Mouse (Mus musculus): ENCODE measurements around the gene Vmn1r23. TPM values are rescaled to one million over a fixed set of nuclear protein-coding genes. Genes with fewer than 3 reads are reported as not detected.
"Not testable (repeated sequence)": the region's sequence is repeated elsewhere in the genome, so short reads cannot be mapped to it uniquely, and the experiment has no call there.

The Vmn1r23 gene
- polyA plus RNA-seq (2012; rRNA removed), result not detected in 2 replicates
- not detected in 2 replicates for polyA plus RNA-seq (2014; fragmentation: Nextera tagmentation; extraction: Ambion mirVana)

DNA sequence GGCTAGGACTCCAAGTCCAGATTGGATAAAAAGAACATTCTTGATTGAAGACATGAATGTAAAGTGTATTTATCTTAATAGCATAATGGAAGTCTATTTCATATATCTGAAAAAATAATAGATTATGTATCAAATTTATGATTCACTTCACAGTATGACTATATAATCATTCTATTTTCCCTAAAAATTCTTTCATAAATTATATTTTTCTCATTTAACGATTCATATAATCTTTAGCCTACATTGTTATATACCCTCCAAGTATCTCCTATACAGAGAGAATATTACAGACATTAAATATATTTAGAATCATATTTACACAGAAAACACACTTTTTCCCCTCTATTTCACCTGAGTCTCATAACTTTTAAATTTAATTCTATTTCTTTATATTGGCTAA is at the start of gene Vmn1r23:
Vmn1r23 (minus strand) TSS at position 101 of the 400 bp plus-strand sequence.
- H3K27ac ChIP-seq, result no peak within 1 kb of the TSS

DNA sequence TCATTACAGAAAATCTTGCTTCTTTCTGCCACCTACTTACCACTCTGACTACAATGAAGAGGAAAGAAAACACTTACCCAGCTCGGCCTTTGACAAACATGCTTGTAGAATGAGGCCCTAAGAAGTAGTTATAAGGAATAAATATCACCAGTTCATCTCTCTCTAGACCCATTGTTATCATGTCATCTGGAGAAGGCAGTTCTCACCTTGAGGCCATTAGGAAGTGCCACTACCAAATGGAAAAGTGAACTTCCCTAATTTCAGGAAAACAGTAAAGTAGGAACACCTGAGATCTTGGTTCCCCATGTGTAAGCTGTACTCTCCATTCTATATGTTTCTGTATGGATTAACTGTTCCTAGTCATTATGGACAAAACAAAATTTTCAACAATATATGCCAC is 34.8 kb upstream of the Vmn1r23 start, which contains the start of gene Vmn1r24:
Vmn1r24 (minus strand) TSS at position 101 of the 400 bp plus-strand sequence.
- 44% methylated on average over 1 of the region's 1 CpGs for WGBS (ENCODE audit: insufficient replicate concordance)
- H3K9me3 ChIP-seq (ENCODE audit: control insufficient read depth, low read length); H3K4me1 ChIP-seq (replicated peaks; ENCODE audit: control insufficient read depth in 2 of 2, insufficient read depth in 2 of 2, low read length in 1 of 2); H3K27ac ChIP-seq; H3K36me3 ChIP-seq (replicated peaks; ENCODE audit: control insufficient read depth, insufficient read depth, low read depth); H3K27me3 ChIP-seq (ENCODE audit: control insufficient read depth, insufficient read depth, low read length); H3K9ac ChIP-seq (replicated peaks); ATAC-seq (ENCODE audit: insufficient read depth); DNase-seq (ENCODE audit: low read depth in 3 of 3, low spot score in 3 of 3); H3K4me2 ChIP-seq (ENCODE audit: low read depth); H3K4me3 ChIP-seq (ENCODE audit: insufficient read depth in 1 of 2, low read depth in 2 of 2, low read length in 2 of 2): not testable (repeated sequence)

More for the DNA sequence above, at the start of gene Vmn1r23:
- Histone ChIP-seq H3K27me3 (ENCODE audit: control insufficient read depth, insufficient read depth, low read length) (no peaks in the 10 kb centered on the region), H3K4me2 (ENCODE audit: low read depth) (no peak within 1 kb of the TSS), H3K36me3 (replicated peaks; ENCODE audit: control insufficient read depth, insufficient read depth, low read depth) (no peaks in the 10 kb centered on the region), H3K4me3 (ENCODE audit: insufficient read depth in 1 of 2, low read depth in 2 of 2, low read length in 2 of 2) (no peak within 1 kb of the TSS), H3K9ac (replicated peaks) (no peak within 1 kb of the TSS), H3K9me3 (ENCODE audit: control insufficient read depth, low read length) (no peaks in the 10 kb centered on the region), H3K4me1 (replicated peaks; ENCODE audit: control insufficient read depth in 2 of 2, insufficient read depth in 2 of 2, low read length in 1 of 2) (no peaks in the 10 kb centered on the region)
- no peak for ATAC-seq (ENCODE audit: insufficient read depth)
- no peak for DNase-seq (ENCODE audit: low read depth in 3 of 3, low spot score in 3 of 3)
- TF ChIP-seq EP300 (IDR thresholded peaks at IDR 0.05; ENCODE audit: low read depth) (no peak), CTCF (IDR thresholded peaks at IDR 0.05; ENCODE audit: low read depth) (no peak)
- WGBS (ENCODE audit: insufficient replicate concordance), result 62% methylated on average over 1 of the region's 1 CpGs

DNA sequence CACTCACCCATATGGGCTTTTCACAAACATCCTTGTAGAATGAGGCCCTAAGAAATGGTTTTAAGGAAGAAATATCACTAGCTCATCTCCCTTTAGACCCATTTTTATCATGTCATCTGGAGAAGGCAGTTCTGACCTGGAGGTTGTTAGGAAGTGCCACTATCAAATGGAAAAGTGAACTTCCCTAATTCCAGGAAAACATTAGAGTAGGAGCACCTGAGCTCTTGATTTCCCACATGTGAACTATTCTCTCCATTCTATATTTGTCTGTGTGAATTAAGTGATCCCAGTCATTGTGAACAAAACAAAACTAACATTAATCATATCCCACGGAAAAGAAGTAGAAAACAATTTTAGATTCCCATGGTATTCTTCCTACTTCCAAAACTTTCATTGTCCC is 18.7 kb downstream of the Vmn1r23 start, which contains the start of gene Vmn1r22:
Vmn1r22 (minus strand) TSS at position 101 of the 400 bp plus-strand sequence.
- no peak within 1 kb of the TSS for H3K27ac ChIP-seq
- no peaks in the 10 kb centered on the region for H3K36me3 ChIP-seq (replicated peaks; ENCODE audit: control insufficient read depth, insufficient read depth, low read depth)
- H3K4me2 ChIP-seq (ENCODE audit: low read depth), result no peak within 1 kb of the TSS
- ATAC-seq (ENCODE audit: insufficient read depth) (no peak), DNase-seq (ENCODE audit: low read depth in 3 of 3, low spot score in 3 of 3) (no peak)
- H3K27me3 ChIP-seq (ENCODE audit: control insufficient read depth, insufficient read depth, low read length), result no peaks in the 10 kb centered on the region
- no peak within 1 kb of the TSS for H3K9ac ChIP-seq (replicated peaks)
- H3K4me1 ChIP-seq (replicated peaks; ENCODE audit: control insufficient read depth in 2 of 2, insufficient read depth in 2 of 2, low read length in 1 of 2), result no peaks in the 10 kb centered on the region
- H3K9me3 ChIP-seq (ENCODE audit: control insufficient read depth, low read length), result no peaks in the 10 kb centered on the region
- TF ChIP-seq CTCF (IDR thresholded peaks at IDR 0.05; ENCODE audit: low read depth) (no peak), EP300 (IDR thresholded peaks at IDR 0.05; ENCODE audit: low read depth) (no peak)
- WGBS (ENCODE audit: insufficient replicate concordance), result 60% methylated on average over 1 of the region's 1 CpGs
- H3K4me3 ChIP-seq (ENCODE audit: insufficient read depth in 1 of 2, low read depth in 2 of 2, low read length in 2 of 2), result no peak within 1 kb of the TSS

Other genes with a start within 250 kb of the Vmn1r23 start
- gene Pyurf, start 234.8 kb downstream of the Vmn1r23 start, polyA plus RNA-seq (2012; rRNA removed), result 3.5 and 4.7 TPM in 2 replicates
- 6.9 and 7.6 TPM in 2 replicates for gene Pyurf, start 234.8 kb downstream of the Vmn1r23 start, polyA plus RNA-seq (2014; fragmentation: Nextera tagmentation; extraction: Ambion mirVana)
- gene Lancl2, start 224.3 kb downstream of the Vmn1r23 start, polyA plus RNA-seq (2012; rRNA removed), result 4.9 and 7.1 TPM in 2 replicates
- 13.5 and 14.6 TPM in 2 replicates for gene Lancl2, start 224.3 kb downstream of the Vmn1r23 start, polyA plus RNA-seq (2014; fragmentation: Nextera tagmentation; extraction: Ambion mirVana)
- gene Vopp1, start 101.7 kb downstream of the Vmn1r23 start, polyA plus RNA-seq (2012; rRNA removed), result 28.3 and 31.2 TPM in 2 replicates
- 26.8 and 29.7 TPM in 2 replicates for gene Vopp1, start 101.7 kb downstream of the Vmn1r23 start, polyA plus RNA-seq (2014; fragmentation: Nextera tagmentation; extraction: Ambion mirVana)
- gene Vmn1r21, start 76.5 kb downstream of the Vmn1r23 start, polyA plus RNA-seq (2012; rRNA removed), result not detected in 2 replicates
- gene Vmn1r21, start 76.5 kb downstream of the Vmn1r23 start, polyA plus RNA-seq (2014; fragmentation: Nextera tagmentation; extraction: Ambion mirVana), result not detected in 2 replicates
- gene Vmn1r22, start 18.8 kb downstream of the Vmn1r23 start, polyA plus RNA-seq (2012; rRNA removed), result not detected in 2 replicates
- not detected in 2 replicates for gene Vmn1r22, start 18.8 kb downstream of the Vmn1r23 start, polyA plus RNA-seq (2014; fragmentation: Nextera tagmentation; extraction: Ambion mirVana)
- gene Vmn1r24, start 34.7 kb upstream of the Vmn1r23 start, polyA plus RNA-seq (2012; rRNA removed), result not detected in 2 replicates
- gene Vmn1r24, start 34.7 kb upstream of the Vmn1r23 start, polyA plus RNA-seq (2014; fragmentation: Nextera tagmentation; extraction: Ambion mirVana), result not detected in 2 replicates
- not detected in 2 replicates for gene Vmn1r25, start 54.0 kb upstream of the Vmn1r23 start, polyA plus RNA-seq (2012; rRNA removed)
- not detected in 2 replicates for gene Vmn1r25, start 54.0 kb upstream of the Vmn1r23 start, polyA plus RNA-seq (2014; fragmentation: Nextera tagmentation; extraction: Ambion mirVana)
- gene Vmn1r26, start 88.3 kb upstream of the Vmn1r23 start, polyA plus RNA-seq (2012; rRNA removed), result not detected in 2 replicates
- not detected in 2 replicates for gene Vmn1r26, start 88.3 kb upstream of the Vmn1r23 start, polyA plus RNA-seq (2014; fragmentation: Nextera tagmentation; extraction: Ambion mirVana)